Mouse (Mus musculus) bone marrow, adult 2 months (tissue): ENCODE measurements around the gene Atl2.

Source experiments
- CTCF ChIP-seq: fragments of 200-500 bp; IDR thresholded peaks from 2 replicates; pipeline ENCODE4 v1.5.1; 2011; ENCODE audit warnings: low read length, control low read depth; ENCODE audit not compliant: control insufficient read depth, insufficient read depth
- POLR2A ChIP-seq: fragments of 200-500 bp; IDR thresholded peaks from 2 replicates; pipeline ENCODE4 v1.6.1; 2011; ENCODE audit warnings: low read depth, mild to moderate bottlenecking, control low read depth, low read length, borderline replicate concordance; ENCODE audit not compliant: control insufficient read depth

GRCm38 (mm10) chr17:79920355-79920754, 24.4 kb upstream of the Atl2 start:
- TF ChIP-seq CTCF (no peak), POLR2A (no peak)
